Mouse (Mus musculus): ENCODE data around the gene Corin. TPM values are rescaled to one million over a fixed set of nuclear protein-coding genes. Genes with fewer than 3 reads are reported as not detected.

Corin gene
- polyA plus RNA-seq, 1 experiment from 2014 or later = 1.1 TPM

DNA sequence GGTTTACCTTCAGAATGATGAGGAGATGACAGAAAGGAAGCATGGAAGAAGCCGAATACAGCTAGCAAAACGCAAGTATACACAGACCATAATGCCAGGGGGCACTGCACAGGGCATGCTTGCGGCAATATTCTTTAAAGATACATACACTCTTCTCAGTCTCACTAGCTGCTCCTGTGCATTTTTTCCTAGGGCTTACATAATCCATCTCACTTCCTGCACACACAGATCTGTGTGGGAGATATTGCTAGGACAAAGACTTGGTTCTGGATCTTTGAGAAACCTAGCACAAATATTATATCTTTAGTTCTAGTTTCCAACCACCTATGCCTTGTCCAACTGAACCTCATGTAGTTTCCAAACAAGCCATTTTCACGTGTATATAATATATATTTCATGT lies 189.0 kb downstream of the Corin start:
- H3K27me3 ChIP-seq (replicated peaks; ENCODE audit: control insufficient read depth, insufficient read depth, low read length) = no peaks in the 10 kb centered on the region
- H3K4me1 ChIP-seq (ENCODE audit: control insufficient read depth, insufficient read depth, low read depth, low read length) = no peaks in the 10 kb centered on the region
- 84% methylated on average over 4 of the region's 4 CpGs for WGBS
- H3K4me3 ChIP-seq (ENCODE audit: low read length) = no peak overlapping the region
- no peak overlapping the region for H3K9ac ChIP-seq (ENCODE audit: low read depth, low read length)
- H3K36me3 ChIP-seq (ENCODE audit: control insufficient read depth, insufficient read depth, low read length) = no peaks in the 10 kb centered on the region
- H3K4me2 ChIP-seq (ENCODE audit: low read length) = no peak overlapping the region
- no peak overlapping the region for H3K27ac ChIP-seq (ENCODE audit: low read depth, low read length)
- H3K9me3 ChIP-seq (ENCODE audit: control insufficient read depth, low read length) = no peaks in the 10 kb centered on the region
- no peak for ATAC-seq

GRCm38 (mm10) chr5:72298418-72299104 lies 205.7 kb downstream of the Corin start:
- ATAC-seq = peak; percentile 40; the same call in 1 of the 2 replicates
- no peak overlapping the region for H3K27ac ChIP-seq (ENCODE audit: low read depth, low read length)
- no peaks in the 10 kb centered on the region for H3K9me3 ChIP-seq (ENCODE audit: control insufficient read depth, low read length)
- H3K9ac ChIP-seq (ENCODE audit: low read depth, low read length) = no peak overlapping the region
- no peaks in the 10 kb centered on the region for H3K4me1 ChIP-seq (ENCODE audit: control insufficient read depth, insufficient read depth, low read depth, low read length)
- H3K4me2 ChIP-seq (ENCODE audit: low read length) = no peak overlapping the region
- H3K27me3 ChIP-seq (replicated peaks; ENCODE audit: control insufficient read depth, insufficient read depth, low read length) = no peaks in the 10 kb centered on the region
- H3K4me3 ChIP-seq (ENCODE audit: low read length) = no peak overlapping the region
- no peaks in the 10 kb centered on the region for H3K36me3 ChIP-seq (ENCODE audit: control insufficient read depth, insufficient read depth, low read length)
- 48% methylated on average over 10 of the region's 10 CpGs for WGBS

- peaks cover 4% of the 10 kb centered on the region; the same call in 1 of the 2 replicates for H3K36me3 ChIP-seq (ENCODE audit: control insufficient read depth, insufficient read depth, low read length)
- no peak overlapping the region for H3K27ac ChIP-seq (ENCODE audit: low read depth, low read length)
- no peak overlapping the region for H3K4me2 ChIP-seq (ENCODE audit: low read length)
- no peaks in the 10 kb centered on the region for H3K4me1 ChIP-seq (ENCODE audit: control insufficient read depth, insufficient read depth, low read depth, low read length)
- H3K4me3 ChIP-seq (ENCODE audit: low read length) = no peak overlapping the region
- no peaks in the 10 kb centered on the region for H3K9me3 ChIP-seq (ENCODE audit: control insufficient read depth, low read length)
- 95% methylated on average over 3 of the region's 3 CpGs for WGBS
- ATAC-seq = no peak
- no peak overlapping the region for H3K9ac ChIP-seq (ENCODE audit: low read depth, low read length)
- H3K27me3 ChIP-seq (replicated peaks; ENCODE audit: control insufficient read depth, insufficient read depth, low read length) = no peaks in the 10 kb centered on the region
Observed at GRCm38 (mm10) chr5:72285077-72285476, 219.2 kb downstream of the Corin start.

- 57% methylated on average over 2 of the region's 2 CpGs for WGBS
- H3K9me3 ChIP-seq (ENCODE audit: control insufficient read depth, low read length) = no peaks in the 10 kb centered on the region
- ATAC-seq = no peak
- H3K36me3 ChIP-seq (ENCODE audit: control insufficient read depth, insufficient read depth, low read length) = no peaks in the 10 kb centered on the region
- H3K9ac ChIP-seq (ENCODE audit: low read depth, low read length) = no peak overlapping the region
- H3K27me3 ChIP-seq (replicated peaks; ENCODE audit: control insufficient read depth, insufficient read depth, low read length) = no peaks in the 10 kb centered on the region
- no peak overlapping the region for H3K4me3 ChIP-seq (ENCODE audit: low read length)
- no peak overlapping the region for H3K27ac ChIP-seq (ENCODE audit: low read depth, low read length)
- no peak overlapping the region for H3K4me2 ChIP-seq (ENCODE audit: low read length)
- no peaks in the 10 kb centered on the region for H3K4me1 ChIP-seq (ENCODE audit: control insufficient read depth, insufficient read depth, low read depth, low read length)
Observed at GRCm38 (mm10) chr5:72282907-72283306, 221.4 kb downstream of the Corin start.

DNA sequence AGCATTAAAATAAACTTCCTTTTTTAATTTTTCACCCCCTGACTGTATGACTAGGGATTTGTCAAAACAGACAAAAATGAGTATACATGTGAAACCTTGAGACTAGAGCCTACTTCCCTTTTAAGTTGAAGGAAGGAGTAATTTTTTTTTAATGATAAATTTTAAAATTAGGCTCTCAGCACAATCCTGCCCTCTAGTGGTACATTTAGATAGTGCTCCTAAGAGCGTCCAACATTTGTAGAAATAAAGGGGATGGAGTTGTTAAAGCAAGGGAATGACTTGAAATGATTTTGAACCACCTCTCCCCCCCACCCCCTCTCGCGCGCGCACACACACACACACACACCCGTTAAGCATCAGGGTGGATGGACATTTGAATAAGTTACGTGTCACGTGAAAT lies 234.6 kb downstream of the Corin start:
- Histone ChIP-seq H3K9ac (ENCODE audit: low read depth, low read length) (no peak overlapping the region), H3K36me3 (ENCODE audit: control insufficient read depth, insufficient read depth, low read length) (no peaks in the 10 kb centered on the region), H3K4me2 (ENCODE audit: low read length) (no peak overlapping the region), H3K27me3 (replicated peaks; ENCODE audit: control insufficient read depth, insufficient read depth, low read length) (no peaks in the 10 kb centered on the region), H3K9me3 (ENCODE audit: control insufficient read depth, low read length) (no peaks in the 10 kb centered on the region), H3K27ac (ENCODE audit: low read depth, low read length) (no peak overlapping the region), H3K4me3 (ENCODE audit: low read length) (no peak overlapping the region), H3K4me1 (ENCODE audit: control insufficient read depth, insufficient read depth, low read depth, low read length) (no peaks in the 10 kb centered on the region)
- WGBS = 62% methylated on average over 8 of the region's 8 CpGs
- no peak for ATAC-seq

GRCm38 (mm10) chr5:72269204-72269603 lies 235.1 kb downstream of the Corin start:
- Histone ChIP-seq H3K9me3 (ENCODE audit: control insufficient read depth, low read length) (no peaks in the 10 kb centered on the region), H3K4me1 (ENCODE audit: control insufficient read depth, insufficient read depth, low read depth, low read length) (no peaks in the 10 kb centered on the region), H3K4me2 (ENCODE audit: low read length) (no peak overlapping the region), H3K36me3 (ENCODE audit: control insufficient read depth, insufficient read depth, low read length) (no peaks in the 10 kb centered on the region), H3K27ac (ENCODE audit: low read depth, low read length) (no peak overlapping the region), H3K4me3 (ENCODE audit: low read length) (no peak overlapping the region), H3K27me3 (replicated peaks; ENCODE audit: control insufficient read depth, insufficient read depth, low read length) (no peaks in the 10 kb centered on the region), H3K9ac (ENCODE audit: low read depth, low read length) (no peak overlapping the region)
- ATAC-seq = no peak
- WGBS = 78% methylated on average over 10 of the region's 10 CpGs

DNA sequence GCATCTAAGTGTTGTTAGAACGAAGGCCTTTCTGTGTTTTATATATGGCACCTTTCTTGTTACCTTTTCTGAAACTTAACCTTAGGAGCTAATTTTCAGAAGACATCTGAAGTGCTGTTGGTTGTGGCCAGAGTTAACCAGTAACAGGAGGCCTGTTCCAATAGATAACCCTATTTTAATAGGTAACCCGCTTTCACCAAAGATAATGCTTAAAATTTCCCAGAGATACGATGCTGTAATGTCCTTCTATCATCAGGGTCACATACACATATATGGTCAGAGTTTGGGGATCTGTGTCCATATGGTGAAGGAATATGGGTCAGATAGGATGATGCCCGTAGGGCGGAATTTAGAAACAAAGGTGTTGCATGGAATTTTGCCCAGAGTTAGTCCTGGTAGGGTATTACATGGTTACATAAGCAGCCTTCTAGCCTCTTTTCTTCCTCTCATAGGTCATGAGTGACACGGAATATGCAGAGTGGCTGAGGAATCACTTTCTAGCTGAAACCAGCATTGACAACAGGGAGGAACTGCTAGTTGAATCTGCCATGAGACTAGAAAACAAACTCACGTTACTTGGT lies 237.2 kb downstream of the Corin start:
- Histone ChIP-seq H3K4me2 (ENCODE audit: low read length) (no peak overlapping the region), H3K27me3 (replicated peaks; ENCODE audit: control insufficient read depth, insufficient read depth, low read length) (no peaks in the 10 kb centered on the region), H3K36me3 (ENCODE audit: control insufficient read depth, insufficient read depth, low read length) (no peaks in the 10 kb centered on the region), H3K9ac (ENCODE audit: low read depth, low read length) (no peak overlapping the region), H3K27ac (ENCODE audit: low read depth, low read length) (no peak overlapping the region), H3K4me1 (ENCODE audit: control insufficient read depth, insufficient read depth, low read depth, low read length) (no peaks in the 10 kb centered on the region), H3K9me3 (ENCODE audit: control insufficient read depth, low read length) (no peaks in the 10 kb centered on the region), H3K4me3 (ENCODE audit: low read length) (no peak overlapping the region)
- WGBS = 97% methylated on average over 7 of the region's 7 CpGs
- no peak for ATAC-seq

GRCm38 (mm10) chr5:72264195-72264751 lies 240.0 kb downstream of the Corin start:
- no peak overlapping the region for H3K27ac ChIP-seq (ENCODE audit: low read depth, low read length)
- no peaks in the 10 kb centered on the region for H3K4me1 ChIP-seq (ENCODE audit: control insufficient read depth, insufficient read depth, low read depth, low read length)
- no peak overlapping the region for H3K4me2 ChIP-seq (ENCODE audit: low read length)
- H3K4me3 ChIP-seq (ENCODE audit: low read length) = no peak overlapping the region
- H3K9ac ChIP-seq (ENCODE audit: low read depth, low read length) = no peak overlapping the region
- H3K9me3 ChIP-seq (ENCODE audit: control insufficient read depth, low read length) = no peaks in the 10 kb centered on the region
- WGBS = 69% methylated on average over 15 of the region's 15 CpGs
- no peaks in the 10 kb centered on the region for H3K36me3 ChIP-seq (ENCODE audit: control insufficient read depth, insufficient read depth, low read length)
- no peak for ATAC-seq
- no peaks in the 10 kb centered on the region for H3K27me3 ChIP-seq (replicated peaks; ENCODE audit: control insufficient read depth, insufficient read depth, low read length)

DNA sequence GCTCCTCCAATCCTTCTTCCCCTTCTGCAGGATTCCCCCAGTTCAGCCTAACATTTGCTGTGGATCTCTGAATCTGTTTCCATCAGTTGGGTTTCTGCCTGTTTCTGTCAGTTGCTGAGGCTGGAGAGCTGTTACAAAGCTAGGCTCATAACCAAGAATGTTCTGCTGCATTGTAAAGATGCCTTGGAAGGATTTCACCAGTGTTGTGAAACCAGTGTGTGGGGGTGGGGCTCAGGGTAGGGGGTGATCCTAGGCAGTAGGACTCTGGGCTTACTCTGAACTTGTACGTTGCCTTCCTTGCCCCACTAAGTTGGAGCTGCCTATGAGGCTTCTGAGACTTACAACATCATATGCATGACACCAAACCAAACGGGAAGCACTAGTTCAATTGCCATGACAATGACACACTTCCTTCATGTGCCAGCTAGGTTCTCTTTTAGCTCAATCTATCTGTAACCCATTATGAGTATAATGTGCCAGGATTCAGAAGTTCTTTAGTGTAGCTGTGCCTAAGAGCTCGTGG lies 242.4 kb downstream of the Corin start:
- no peak overlapping the region for H3K4me2 ChIP-seq (ENCODE audit: low read length)
- H3K4me3 ChIP-seq (ENCODE audit: low read length) = no peak overlapping the region
- no peaks in the 10 kb centered on the region for H3K36me3 ChIP-seq (ENCODE audit: control insufficient read depth, insufficient read depth, low read length)
- no peak for ATAC-seq
- no peaks in the 10 kb centered on the region for H3K27me3 ChIP-seq (replicated peaks; ENCODE audit: control insufficient read depth, insufficient read depth, low read length)
- no peaks in the 10 kb centered on the region for H3K9me3 ChIP-seq (ENCODE audit: control insufficient read depth, low read length)
- WGBS = 73% methylated on average over 3 of the region's 3 CpGs
- no peak overlapping the region for H3K9ac ChIP-seq (ENCODE audit: low read depth, low read length)
- no peak overlapping the region for H3K27ac ChIP-seq (ENCODE audit: low read depth, low read length)
- no peaks in the 10 kb centered on the region for H3K4me1 ChIP-seq (ENCODE audit: control insufficient read depth, insufficient read depth, low read depth, low read length)
